Mouse (Mus musculus) ovary, adult 10 weeks (tissue): ENCODE data around the gene Pfkp. TPM values are rescaled to one million over a fixed set of nuclear protein-coding genes. Genes with fewer than 3 reads are reported as not detected.

ENCODE experiments used
- polyA plus RNA-seq: library from polyadenylated mRNA; stranded (reverse); fragments of 350-450 nt; fragmentation: Illumina TruSeq; extraction: RNeasy Lipid Tissue Mini Kit (QIAGEN cat#74804); gene quantifications from one replicate; pipeline ENCODE4 v1.2.3, GENCODE M21; 2014

The Pfkp gene
- 12.4 TPM for polyA plus RNA-seq

DNA sequence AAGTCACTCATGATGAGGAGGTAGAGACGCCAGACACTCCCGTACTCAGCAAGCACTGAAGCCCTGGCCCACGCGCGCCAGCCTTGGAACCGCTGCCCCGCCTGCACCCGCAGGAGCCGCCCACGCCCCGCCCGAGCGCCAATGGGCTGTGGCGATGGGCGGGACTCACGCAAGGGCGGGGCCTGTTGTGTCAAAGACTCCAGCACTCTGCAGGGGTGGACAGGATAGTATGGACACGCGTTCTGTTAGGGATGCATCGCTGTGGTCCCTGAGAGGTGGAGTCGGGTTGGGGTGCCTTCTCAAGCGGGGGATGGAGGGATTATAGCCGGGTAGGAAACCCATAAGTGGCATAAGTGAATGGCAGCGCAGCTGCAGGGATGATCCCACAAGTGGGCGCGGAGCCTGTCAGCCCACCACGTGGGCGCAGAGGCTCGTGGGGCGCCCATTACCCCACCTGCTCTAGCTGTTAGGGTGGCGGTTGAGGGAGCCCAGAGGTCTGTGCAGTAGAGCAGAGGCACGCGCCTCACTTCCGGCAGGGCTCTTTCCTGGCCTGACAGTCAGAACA is at the start of gene Pfkp:
TSS of gene Pfkp (minus strand) at position 109 of the 565 bp plus-strand sequence.

Other genes with a start within 250 kb of the Pfkp start
- 68.8 TPM for gene Pitrm1, start 100.6 kb downstream of the Pfkp start, polyA plus RNA-seq